Mouse (Mus musculus): ENCODE results near the gene Kif26b.

Kif26b gene

GRCm38 (mm10) chr1:178661556-178661955 is 132.6 kb downstream of the Kif26b start:
- no peak for DNase-seq (ENCODE audit: low spot score in 2 of 2)

GRCm38 (mm10) chr1:178663539-178663938 is 134.6 kb downstream of the Kif26b start:
- no peak for DNase-seq (ENCODE audit: low spot score in 2 of 2)

GRCm38 (mm10) chr1:178664271-178664969 is 135.5 kb downstream of the Kif26b start:
- DNase-seq (ENCODE audit: low spot score in 2 of 2): no peak

GRCm38 (mm10) chr1:178666524-178666923 is 137.6 kb downstream of the Kif26b start:
- no peak for DNase-seq (ENCODE audit: low spot score in 2 of 2)

GRCm38 (mm10) chr1:178667808-178668207 is 138.9 kb downstream of the Kif26b start:
- DNase-seq (ENCODE audit: low spot score in 2 of 2): no peak

- DNase-seq (ENCODE audit: low spot score in 2 of 2): no peak
Observed at GRCm38 (mm10) chr1:178668907-178669306, 140.0 kb downstream of the Kif26b start.

GRCm38 (mm10) chr1:178673051-178673450 is 144.1 kb downstream of the Kif26b start:
- no peak for DNase-seq (ENCODE audit: low spot score in 2 of 2)

GRCm38 (mm10) chr1:178673506-178673905 is 144.6 kb downstream of the Kif26b start:
- DNase-seq (ENCODE audit: low spot score in 2 of 2): no peak

- DNase-seq (ENCODE audit: low spot score in 2 of 2): no peak
Observed at GRCm38 (mm10) chr1:178675542-178676252, 146.8 kb downstream of the Kif26b start.

GRCm38 (mm10) chr1:178677160-178677559 is 148.2 kb downstream of the Kif26b start:
- DNase-seq (ENCODE audit: low spot score in 2 of 2): no peak

GRCm38 (mm10) chr1:178677630-178678221 is 148.8 kb downstream of the Kif26b start:
- DNase-seq (ENCODE audit: low spot score in 2 of 2): no peak

- DNase-seq (ENCODE audit: low spot score in 2 of 2): no peak
Observed at GRCm38 (mm10) chr1:178683631-178684030, 154.7 kb downstream of the Kif26b start.

GRCm38 (mm10) chr1:178684991-178685680 is 156.2 kb downstream of the Kif26b start:
- DNase-seq (ENCODE audit: low spot score in 2 of 2): no peak

GRCm38 (mm10) chr1:178686881-178687280 is 158.0 kb downstream of the Kif26b start:
- no peak for DNase-seq (ENCODE audit: low spot score in 2 of 2)

- no peak for DNase-seq (ENCODE audit: low spot score in 2 of 2)
Observed at GRCm38 (mm10) chr1:178689512-178689911, 160.6 kb downstream of the Kif26b start.

GRCm38 (mm10) chr1:178691679-178692078 is 162.8 kb downstream of the Kif26b start:
- no peak for DNase-seq (ENCODE audit: low spot score in 2 of 2)

GRCm38 (mm10) chr1:178700102-178700501 is 171.2 kb downstream of the Kif26b start:
- no peak for DNase-seq (ENCODE audit: low spot score in 2 of 2)

GRCm38 (mm10) chr1:178703496-178703895 is 174.6 kb downstream of the Kif26b start:
- DNase-seq (ENCODE audit: low spot score in 2 of 2): no peak

GRCm38 (mm10) chr1:178707925-178708351 is 179.0 kb downstream of the Kif26b start:
- DNase-seq (ENCODE audit: low spot score in 2 of 2): no peak

- no peak for DNase-seq (ENCODE audit: low spot score in 2 of 2)
Observed at GRCm38 (mm10) chr1:178708356-178708755, 179.4 kb downstream of the Kif26b start.

- DNase-seq (ENCODE audit: low spot score in 2 of 2): no peak
Observed at GRCm38 (mm10) chr1:178712189-178712873, 183.4 kb downstream of the Kif26b start.

- DNase-seq (ENCODE audit: low spot score in 2 of 2): no peak
Observed at GRCm38 (mm10) chr1:178714209-178714608, 185.3 kb downstream of the Kif26b start.

Measured in natural killer cell, adult 2 months (primary cell).